Mouse (Mus musculus): ENCODE data around the gene Tmprss15. TPM values are rescaled to one million over a fixed set of nuclear protein-coding genes. Genes with fewer than 3 reads are reported as not detected.

Tmprss15 gene
- total and polyA plus RNA-seq, 3 experiments, result 0.11 TPM; not detected in 2

DNA sequence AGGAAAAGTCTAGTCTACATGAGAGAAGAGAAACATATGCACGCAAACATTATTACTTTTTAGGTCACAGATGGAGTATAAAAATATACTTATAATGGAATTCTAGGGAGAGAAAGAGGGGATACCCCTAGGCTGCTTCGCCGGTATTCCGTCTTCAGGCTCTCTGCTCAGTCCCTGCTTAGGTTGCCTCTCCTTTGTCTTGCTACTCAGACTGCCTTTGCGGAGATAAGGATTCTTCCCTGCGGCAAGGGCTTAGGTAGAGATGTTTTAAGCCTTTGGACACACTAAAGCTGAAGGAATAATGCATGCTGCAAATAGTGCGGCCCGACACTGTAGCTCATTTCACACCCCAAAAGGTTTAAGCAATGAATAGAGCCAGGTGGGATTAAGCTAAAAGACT, 114.5 kb downstream of the Tmprss15 start:
- Histone ChIP-seq H3K9me3 (replicated peaks) (no peaks in the 10 kb centered on the region), H3K36me3 (replicated peaks) (no peaks in the 10 kb centered on the region), H3K27me3 (ENCODE audit: insufficient read depth, low read length) (no peaks in the 10 kb centered on the region), H3K4me3 (ENCODE audit: low read depth, low read length) (no peak overlapping the region), H3K4me1 (ENCODE audit: insufficient read depth, low read depth, low read length) (no peaks in the 10 kb centered on the region)
- ATAC-seq (ENCODE audit: extremely low read depth, insufficient number of reproducible peaks, low FRiP score, poor library complexity, severe bottlenecking) (no peak), DNase-seq (ENCODE audit: low spot score) (no peak)
- TF ChIP-seq GATA2 (IDR thresholded peaks at IDR 0.05; ENCODE audit: borderline replicate concordance, low read depth, low read length) (no peak), GATA1 (IDR thresholded peaks at IDR 0.05; ENCODE audit: borderline replicate concordance, low read length) (no peak), CTCF (IDR thresholded peaks at IDR 0.05; ENCODE audit: low read depth, low read length) (no peak), POLR2AphosphoS5 (IDR thresholded peaks at IDR 0.05; ENCODE audit: insufficient replicate concordance, low read depth, low read length) (no peak), TAL1 (conservative IDR thresholded peaks at IDR 0.05; ENCODE audit: low read depth, low read length) (no peak)

DNA sequence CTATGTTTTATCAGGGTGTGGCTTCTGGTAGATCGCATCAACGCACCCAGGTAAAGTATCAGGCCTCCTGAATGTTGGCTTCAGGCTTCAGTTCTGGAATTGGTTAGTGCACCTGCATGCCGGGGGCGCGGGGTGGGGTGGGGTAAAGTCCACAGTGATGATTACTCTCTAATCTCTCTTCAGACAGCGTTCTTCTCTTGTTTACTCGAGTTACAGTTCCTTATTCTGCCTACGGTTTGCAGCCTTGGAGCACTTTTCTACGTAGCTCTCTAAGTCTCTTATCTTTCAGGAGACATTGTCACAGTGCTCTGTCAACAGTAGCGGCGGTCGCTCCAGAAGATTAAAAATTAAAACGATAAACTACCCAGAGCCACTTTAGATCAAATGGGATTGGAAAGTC, 116.8 kb downstream of the Tmprss15 start:
- no peaks in the 10 kb centered on the region for H3K36me3 ChIP-seq (replicated peaks)
- H3K27me3 ChIP-seq (ENCODE audit: insufficient read depth, low read length), result no peaks in the 10 kb centered on the region
- no peak overlapping the region for H3K4me3 ChIP-seq (ENCODE audit: low read depth, low read length)
- no peaks in the 10 kb centered on the region for H3K9me3 ChIP-seq (replicated peaks)
- ATAC-seq (ENCODE audit: extremely low read depth, insufficient number of reproducible peaks, low FRiP score, poor library complexity, severe bottlenecking) (no peak), DNase-seq (ENCODE audit: low spot score) (no peak)
- no peaks in the 10 kb centered on the region for H3K4me1 ChIP-seq (ENCODE audit: insufficient read depth, low read depth, low read length)
- TF ChIP-seq CTCF (IDR thresholded peaks at IDR 0.05; ENCODE audit: low read depth, low read length) (no peak), TAL1 (conservative IDR thresholded peaks at IDR 0.05; ENCODE audit: low read depth, low read length) (no peak), GATA2 (IDR thresholded peaks at IDR 0.05; ENCODE audit: borderline replicate concordance, low read depth, low read length) (no peak), POLR2AphosphoS5 (IDR thresholded peaks at IDR 0.05; ENCODE audit: insufficient replicate concordance, low read depth, low read length) (no peak), GATA1 (IDR thresholded peaks at IDR 0.05; ENCODE audit: borderline replicate concordance, low read length) (no peak)

DNA sequence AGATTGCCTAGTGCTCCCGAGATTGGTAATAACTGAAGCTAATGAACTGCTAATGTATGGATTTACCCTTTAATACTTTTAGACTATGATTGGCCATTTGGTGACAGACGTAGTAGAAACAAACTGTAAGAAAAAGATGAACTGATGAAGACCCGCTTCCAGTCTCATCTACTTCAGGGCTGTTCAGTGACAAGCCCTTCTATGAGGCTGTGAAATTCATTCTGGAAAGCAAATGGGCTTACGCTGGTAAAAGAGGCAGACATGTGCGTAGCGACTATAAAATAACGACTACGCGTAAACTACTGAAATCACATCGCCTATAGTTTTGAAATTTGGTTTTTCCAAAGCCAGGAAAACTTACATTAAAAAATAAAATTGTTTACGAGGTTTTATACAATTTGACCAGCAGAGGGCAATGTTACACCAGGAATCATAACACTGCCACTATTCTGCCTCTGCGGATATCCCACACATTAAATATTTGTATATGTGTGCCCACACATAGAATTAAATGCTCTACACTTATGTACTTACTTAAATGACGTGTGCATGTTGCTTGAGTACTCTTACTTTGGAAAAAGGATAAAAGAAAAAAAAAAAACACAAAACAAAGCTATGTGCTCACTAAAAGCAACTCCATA, 121.7 kb downstream of the Tmprss15 start:
- H3K4me1 ChIP-seq (ENCODE audit: insufficient read depth, low read depth, low read length), result no peaks in the 10 kb centered on the region
- ATAC-seq (ENCODE audit: extremely low read depth, insufficient number of reproducible peaks, low FRiP score, poor library complexity, severe bottlenecking) (no peak), DNase-seq (ENCODE audit: low spot score) (no peak)
- TF ChIP-seq POLR2AphosphoS5 (IDR thresholded peaks at IDR 0.05; ENCODE audit: insufficient replicate concordance, low read depth, low read length) (no peak), TAL1 (conservative IDR thresholded peaks at IDR 0.05; ENCODE audit: low read depth, low read length) (no peak), GATA1 (IDR thresholded peaks at IDR 0.05; ENCODE audit: borderline replicate concordance, low read length) (no peak)
- H3K9me3 ChIP-seq (replicated peaks), result 0 out of 2 replicates have a peak, but pooled peaks cover 2% of the 10 kb centered on the region
- no peaks in the 10 kb centered on the region for H3K36me3 ChIP-seq (replicated peaks)
- no peak overlapping the region for H3K4me3 ChIP-seq (ENCODE audit: low read depth, low read length)
- H3K27me3 ChIP-seq (ENCODE audit: insufficient read depth, low read length), result no peaks in the 10 kb centered on the region

DNA sequence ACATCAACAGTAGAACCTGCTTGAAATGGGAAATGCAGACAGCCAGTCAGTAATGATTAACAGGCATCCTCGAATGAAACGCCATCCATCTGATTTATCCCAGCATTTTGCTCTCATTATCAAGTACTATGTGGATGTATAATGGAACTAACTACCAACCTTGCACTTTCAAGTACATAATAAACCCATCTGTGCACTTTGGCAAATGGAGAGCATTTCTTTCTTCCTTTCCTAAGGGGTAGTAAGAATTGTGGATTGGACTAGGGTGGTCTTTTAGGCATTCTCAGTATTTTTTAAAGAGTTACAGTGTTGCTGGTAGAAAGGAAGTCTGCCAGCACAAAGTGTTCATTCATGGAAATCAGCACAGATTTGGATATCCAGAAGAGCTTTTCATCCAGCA, 133.5 kb downstream of the Tmprss15 start:
- Histone ChIP-seq H3K4me1 (ENCODE audit: insufficient read depth, low read depth, low read length) (no peaks in the 10 kb centered on the region), H3K9me3 (replicated peaks) (0 out of 2 replicates have a peak, but pooled peaks cover 2% of the 10 kb centered on the region), H3K36me3 (replicated peaks) (no peaks in the 10 kb centered on the region), H3K27me3 (ENCODE audit: insufficient read depth, low read length) (no peaks in the 10 kb centered on the region), H3K4me3 (ENCODE audit: low read depth, low read length) (no peak overlapping the region)
- DNase-seq (ENCODE audit: low spot score) (no peak), ATAC-seq (ENCODE audit: extremely low read depth, insufficient number of reproducible peaks, low FRiP score, poor library complexity, severe bottlenecking) (no peak)
- TF ChIP-seq POLR2AphosphoS5 (IDR thresholded peaks at IDR 0.05; ENCODE audit: insufficient replicate concordance, low read depth, low read length) (no peak), GATA1 (IDR thresholded peaks at IDR 0.05; ENCODE audit: borderline replicate concordance, low read length) (no peak), GATA2 (IDR thresholded peaks at IDR 0.05; ENCODE audit: borderline replicate concordance, low read depth, low read length) (no peak), TAL1 (conservative IDR thresholded peaks at IDR 0.05; ENCODE audit: low read depth, low read length) (no peak), CTCF (IDR thresholded peaks at IDR 0.05; ENCODE audit: low read depth, low read length) (no peak)

DNA sequence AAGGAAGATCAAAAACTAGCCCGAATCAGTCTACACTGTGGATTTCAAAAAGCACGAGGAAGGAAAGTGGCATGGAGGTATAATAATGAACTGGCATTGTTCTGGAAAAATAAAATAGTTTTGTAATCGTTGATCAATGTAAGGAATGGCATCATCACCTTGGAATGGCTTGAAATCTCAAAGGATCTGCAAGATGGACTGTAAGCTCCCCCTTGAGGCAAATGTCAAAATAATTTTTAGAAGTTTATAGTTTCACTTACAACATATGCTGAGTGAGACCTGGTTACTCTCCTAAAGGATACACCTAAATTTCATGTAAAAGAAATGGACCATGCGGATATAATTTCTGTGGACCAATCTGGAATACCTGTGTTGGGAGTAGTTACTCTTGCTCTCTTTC, 140.5 kb downstream of the Tmprss15 start:
- no peaks in the 10 kb centered on the region for H3K9me3 ChIP-seq (replicated peaks)

DNA sequence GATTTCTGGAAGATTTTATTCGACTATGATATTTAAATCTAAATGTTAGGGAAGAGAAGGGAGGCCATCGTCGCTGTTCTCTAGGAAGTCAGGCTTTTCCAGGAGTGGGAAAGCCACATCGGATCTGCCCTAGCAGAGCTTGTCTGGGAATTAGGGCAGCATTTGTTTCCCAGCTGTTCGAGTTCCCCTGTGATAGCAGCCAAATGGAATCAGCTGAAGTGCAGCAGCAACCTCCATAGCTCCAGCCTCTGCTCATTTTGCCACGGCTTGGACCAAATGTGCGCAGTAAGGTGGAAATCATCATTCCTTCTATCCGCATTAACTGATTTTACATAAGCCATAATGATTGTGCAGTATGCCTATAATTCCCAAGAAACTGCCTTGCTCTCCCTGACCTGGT, 153.1 kb downstream of the Tmprss15 start:
- no peak overlapping the region for H3K4me3 ChIP-seq (ENCODE audit: low read depth, low read length)
- H3K36me3 ChIP-seq (replicated peaks), result no peaks in the 10 kb centered on the region
- H3K9me3 ChIP-seq (replicated peaks), result peaks cover 3% of the 10 kb centered on the region; the same call in 1 of the 2 replicates
- no peaks in the 10 kb centered on the region for H3K27me3 ChIP-seq (ENCODE audit: insufficient read depth, low read length)
- ATAC-seq (ENCODE audit: extremely low read depth, insufficient number of reproducible peaks, low FRiP score, poor library complexity, severe bottlenecking) (no peak), DNase-seq (ENCODE audit: low spot score) (no peak)
- no peak for TF ChIP-seq TAL1 (conservative IDR thresholded peaks at IDR 0.05; ENCODE audit: low read depth, low read length)
- no peak for TF ChIP-seq CTCF (IDR thresholded peaks at IDR 0.05; ENCODE audit: low read depth, low read length)
- no peak for TF ChIP-seq POLR2AphosphoS5 (IDR thresholded peaks at IDR 0.05; ENCODE audit: insufficient replicate concordance, low read depth, low read length)
- no peak for TF ChIP-seq GATA1 (IDR thresholded peaks at IDR 0.05; ENCODE audit: borderline replicate concordance, low read length)
- no peak for TF ChIP-seq GATA2 (IDR thresholded peaks at IDR 0.05; ENCODE audit: borderline replicate concordance, low read depth, low read length)
- H3K4me1 ChIP-seq (ENCODE audit: insufficient read depth, low read depth, low read length), result no peaks in the 10 kb centered on the region

More for the DNA sequence above, 140.5 kb downstream of the Tmprss15 start:
- ATAC-seq (ENCODE audit: extremely low read depth, insufficient number of reproducible peaks, low FRiP score, poor library complexity, severe bottlenecking), result no peak
- DNase-seq (ENCODE audit: low spot score), result no peak
- no peak overlapping the region for H3K4me3 ChIP-seq (ENCODE audit: low read depth, low read length)
- H3K27me3 ChIP-seq (ENCODE audit: insufficient read depth, low read length), result no peaks in the 10 kb centered on the region
- TF ChIP-seq GATA1 (IDR thresholded peaks at IDR 0.05; ENCODE audit: borderline replicate concordance, low read length), result no peak
- no peak for TF ChIP-seq POLR2AphosphoS5 (IDR thresholded peaks at IDR 0.05; ENCODE audit: insufficient replicate concordance, low read depth, low read length)
- TF ChIP-seq CTCF (IDR thresholded peaks at IDR 0.05; ENCODE audit: low read depth, low read length), result no peak
- TF ChIP-seq GATA2 (IDR thresholded peaks at IDR 0.05; ENCODE audit: borderline replicate concordance, low read depth, low read length), result no peak
- TF ChIP-seq TAL1 (conservative IDR thresholded peaks at IDR 0.05; ENCODE audit: low read depth, low read length), result no peak
- H3K36me3 ChIP-seq (replicated peaks), result no peaks in the 10 kb centered on the region
- H3K4me1 ChIP-seq (ENCODE audit: insufficient read depth, low read depth, low read length), result no peaks in the 10 kb centered on the region
